7 mouse cellular contexts compared by ENCODE assay signal in genomic region chr12:24734828-24735394, GRCm38 (mm10). TPM values are rescaled to one million over a fixed set of nuclear protein-coding genes. Genes with fewer than 3 reads are reported as not detected.
DNase-seq lines count a peak whose midpoint lies in the region; ATAC-seq lines count a peak whose summit lies in the region.

No protein-coding gene starts in this region.

- no peak overlapping the region for H3K27ac ChIP-seq in midbrain, embryonic 14.5 days (replicated peaks; ENCODE audit: low read depth, low read length)
- no peak overlapping the region for H3K27ac ChIP-seq in midbrain, embryonic 13.5 days
- no peak overlapping the region; the same call in 1 of the 2 replicates for H3K27ac ChIP-seq in embryonic facial prominence, embryonic 15.5 days (replicated peaks)
- no peak overlapping the region for H3K27ac ChIP-seq in lung, embryonic 16.5 days (ENCODE audit: low read length)

- no peaks in the 10 kb centered on the region for H3K4me1 ChIP-seq in midbrain, embryonic 14.5 days (ENCODE audit: control insufficient read depth, insufficient read depth, low read length)
- no peaks in the 10 kb centered on the region for H3K4me1 ChIP-seq in midbrain, embryonic 13.5 days (replicated peaks)
- 0 out of 2 replicates have a peak, but pooled peaks cover 5% of the 10 kb centered on the region for H3K4me1 ChIP-seq in embryonic facial prominence, embryonic 15.5 days
- no peaks in the 10 kb centered on the region for H3K4me1 ChIP-seq in lung, embryonic 16.5 days (replicated peaks; ENCODE audit: control insufficient read depth, insufficient read depth, low read length)

- no peak for ATAC-seq in midbrain, embryonic 14.5 days (ENCODE audit: low FRiP score, low TSS enrichment)
- no peak for ATAC-seq in midbrain, embryonic 13.5 days
- ATAC-seq in embryonic facial prominence, embryonic 15.5 days (ENCODE audit: insufficient number of reproducible peaks, low FRiP score, low TSS enrichment, low read depth) = peak; percentile 62; the same call in 1 of the 2 replicates
- ATAC-seq in lung, embryonic 16.5 days (ENCODE audit: low read depth) = 0 out of 2 replicates have a peak, but pooled peaks have one; percentile 43

- H3K27me3 ChIP-seq in midbrain, embryonic 14.5 days (ENCODE audit: control insufficient read depth, insufficient read depth, low read length) = no peaks in the 10 kb centered on the region
- H3K27me3 ChIP-seq in midbrain, embryonic 13.5 days = no peaks in the 10 kb centered on the region
- H3K27me3 ChIP-seq in embryonic facial prominence, embryonic 15.5 days = no peaks in the 10 kb centered on the region
- H3K27me3 ChIP-seq in lung, embryonic 16.5 days (ENCODE audit: control insufficient read depth, insufficient read depth, low read depth, low read length) = no peaks in the 10 kb centered on the region

- H3K36me3 ChIP-seq in midbrain, embryonic 14.5 days (ENCODE audit: control insufficient read depth, insufficient read depth, low read length) = no peaks in the 10 kb centered on the region
- no peaks in the 10 kb centered on the region for H3K36me3 ChIP-seq in midbrain, embryonic 13.5 days
- no peaks in the 10 kb centered on the region for H3K36me3 ChIP-seq in embryonic facial prominence, embryonic 15.5 days
- no peaks in the 10 kb centered on the region for H3K36me3 ChIP-seq in lung, embryonic 16.5 days (ENCODE audit: control insufficient read depth, insufficient read depth, low read length)

- no peaks in the 10 kb centered on the region for H3K9me3 ChIP-seq in midbrain, embryonic 14.5 days (ENCODE audit: control insufficient read depth, low read length)
- no peaks in the 10 kb centered on the region for H3K9me3 ChIP-seq in midbrain, embryonic 13.5 days
- no peaks in the 10 kb centered on the region for H3K9me3 ChIP-seq in embryonic facial prominence, embryonic 15.5 days (replicated peaks)
- H3K9me3 ChIP-seq in lung, embryonic 16.5 days (ENCODE audit: control insufficient read depth, low read length) = no peaks in the 10 kb centered on the region

- no peak overlapping the region for H3K9ac ChIP-seq in midbrain, embryonic 14.5 days (replicated peaks; ENCODE audit: low read length)
- H3K9ac ChIP-seq in midbrain, embryonic 13.5 days (replicated peaks) = no peak overlapping the region
- H3K9ac ChIP-seq in embryonic facial prominence, embryonic 15.5 days = no peak overlapping the region
- H3K9ac ChIP-seq in lung, embryonic 16.5 days (ENCODE audit: low read length) = no peak overlapping the region

- 83% methylated on average over 13 of the region's 13 CpGs for WGBS in midbrain, embryonic 14.5 days
- WGBS in midbrain, embryonic 13.5 days = 87% methylated on average over 13 of the region's 13 CpGs
- 67% methylated on average over 13 of the region's 13 CpGs for WGBS in embryonic facial prominence, embryonic 15.5 days
- 67% methylated on average over 13 of the region's 13 CpGs for WGBS in lung, embryonic 16.5 days

- no peak overlapping the region for H3K4me2 ChIP-seq in midbrain, embryonic 14.5 days (ENCODE audit: low read length)
- no peak overlapping the region for H3K4me2 ChIP-seq in midbrain, embryonic 13.5 days (replicated peaks)
- no peak overlapping the region for H3K4me2 ChIP-seq in embryonic facial prominence, embryonic 15.5 days (replicated peaks)
- no peak overlapping the region for H3K4me2 ChIP-seq in lung, embryonic 16.5 days (ENCODE audit: low read depth, low read length)

- peak; percentile 35 for DNase-seq in midbrain, embryonic 14.5 days
- peak; percentile 78 for DNase-seq in adrenal gland, postnatal 25 days
- no peak for DNase-seq in frontal cortex, postnatal 36 days (ENCODE audit: low spot score in 2 of 2)
- DNase-seq in thymus, postnatal 25 days = no peak

- no peak overlapping the region for H3K4me3 ChIP-seq in midbrain, embryonic 14.5 days (replicated peaks; ENCODE audit: low read depth, low read length)
- no peak overlapping the region for H3K4me3 ChIP-seq in midbrain, embryonic 13.5 days (replicated peaks)
- H3K4me3 ChIP-seq in embryonic facial prominence, embryonic 15.5 days (replicated peaks) = no peak overlapping the region
- H3K4me3 ChIP-seq in lung, embryonic 16.5 days (ENCODE audit: low read length) = no peak overlapping the region

RNA-seq across cellular contexts. Expression of gene Rrm2, which starts 26.9 kb away (rescaled TPM):
- 38.8 and 62.6 TPM in 2 replicates for polyA plus RNA-seq in midbrain, embryonic 14.5 days (2014; fragmentation: Nextera tagmentation; extraction: Ambion mirVana)
- 153 and 175 TPM in 2 replicates for polyA plus RNA-seq in midbrain, embryonic 13.5 days (2015; fragmentation: Nextera tagmentation; extraction: Ambion mirVana)
- 26.7 and 30.0 TPM in 2 replicates for total RNA-seq in adrenal gland, postnatal 25 days (2021)
- 142 and 158 TPM in 2 replicates for polyA plus RNA-seq in embryonic facial prominence, embryonic 15.5 days (2015; fragmentation: Nextera tagmentation; extraction: Ambion mirVana)
- polyA plus RNA-seq in lung, embryonic 16.5 days (2015; fragmentation: Nextera tagmentation; extraction: Ambion mirVana) = 196 and 207 TPM in 2 replicates

RNA-seq across cellular contexts. Expression of gene Cys1, which starts 53.3 kb away (rescaled TPM):
- 1.4 and 1.8 TPM in 2 replicates for polyA plus RNA-seq in midbrain, embryonic 14.5 days (2014; fragmentation: Nextera tagmentation; extraction: Ambion mirVana)
- 0.90 and 1.0 TPM in 2 replicates for polyA plus RNA-seq in midbrain, embryonic 13.5 days (2015; fragmentation: Nextera tagmentation; extraction: Ambion mirVana)
- 2.5 and 5.0 TPM in 2 replicates for total RNA-seq in adrenal gland, postnatal 25 days (2021)
- 6.2 and 6.5 TPM in 2 replicates for polyA plus RNA-seq in embryonic facial prominence, embryonic 15.5 days (2015; fragmentation: Nextera tagmentation; extraction: Ambion mirVana)
- polyA plus RNA-seq in lung, embryonic 16.5 days (2015; fragmentation: Nextera tagmentation; extraction: Ambion mirVana) = 1.6 and 2.4 TPM in 2 replicates

Comparison
In these comparisons a context has a peak if more than half of its experiments do, and no peak if none do; other contexts are left out.
1. ATAC-seq: peak in embryonic facial prominence, embryonic 15.5 days (single experiment) and lung, embryonic 16.5 days (single experiment); none in midbrain, embryonic 14.5 days (single experiment) and midbrain, embryonic 13.5 days (single experiment).
2. DNase-seq: peak in midbrain, embryonic 14.5 days (single experiment) and adrenal gland, postnatal 25 days (single experiment); none in frontal cortex, postnatal 36 days (0 of 2) and thymus, postnatal 25 days (single experiment).